Mouse (Mus musculus): Measurements from ENCODE around the gene Kcnh1. TPM values are rescaled to one million over a fixed set of nuclear protein-coding genes. Genes with fewer than 3 reads are reported as not detected.

Kcnh1 gene
- polyA plus RNA-seq, 1 experiment from 2014 or later, result 0.56 TPM

- no peak overlapping the region for H3K4me3 ChIP-seq (replicated peaks; ENCODE audit: low read length)
- no peak overlapping the region for H3K27ac ChIP-seq (ENCODE audit: low read length)
- H3K4me1 ChIP-seq (ENCODE audit: control insufficient read depth, insufficient read depth, low read length), result peaks cover 13% of the 10 kb centered on the region
- H3K9me3 ChIP-seq (replicated peaks; ENCODE audit: control insufficient read depth, low read length), result no peaks in the 10 kb centered on the region
- no peaks in the 10 kb centered on the region for H3K36me3 ChIP-seq (ENCODE audit: control insufficient read depth, insufficient read depth, low read length)
- 57% methylated on average over 1 of the region's 1 CpGs for WGBS
- H3K9ac ChIP-seq (ENCODE audit: low read length), result no peak overlapping the region
- H3K27me3 ChIP-seq (ENCODE audit: control insufficient read depth, insufficient read depth, low read length), result no peaks in the 10 kb centered on the region
- no peak for ATAC-seq (ENCODE audit: insufficient read depth, low FRiP score)
- no peak overlapping the region for H3K4me2 ChIP-seq (ENCODE audit: low read depth, low read length)
These were observed 125.0 kb downstream of the Kcnh1 start for GRCm38 (mm10) chr1:192315392-192316070.

- no peak for ATAC-seq (ENCODE audit: insufficient read depth, low FRiP score)
- 41% methylated on average over 3 of the region's 3 CpGs for WGBS
- H3K4me3 ChIP-seq (replicated peaks; ENCODE audit: low read length), result no peak overlapping the region
- H3K27ac ChIP-seq (ENCODE audit: low read length), result no peak overlapping the region
- no peaks in the 10 kb centered on the region for H3K9me3 ChIP-seq (replicated peaks; ENCODE audit: control insufficient read depth, low read length)
- H3K9ac ChIP-seq (ENCODE audit: low read length), result no peak overlapping the region
- no peaks in the 10 kb centered on the region for H3K36me3 ChIP-seq (ENCODE audit: control insufficient read depth, insufficient read depth, low read length)
- H3K4me2 ChIP-seq (ENCODE audit: low read depth, low read length), result no peak overlapping the region
- no peaks in the 10 kb centered on the region for H3K4me1 ChIP-seq (ENCODE audit: control insufficient read depth, insufficient read depth, low read length)
- H3K27me3 ChIP-seq (ENCODE audit: control insufficient read depth, insufficient read depth, low read length), result no peaks in the 10 kb centered on the region
These were observed 133.6 kb downstream of the Kcnh1 start for GRCm38 (mm10) chr1:192324223-192324622.

GRCm38 (mm10) chr1:192327052-192327451 is 136.5 kb downstream of the Kcnh1 start:
- Histone ChIP-seq H3K36me3 (ENCODE audit: control insufficient read depth, insufficient read depth, low read length) (no peaks in the 10 kb centered on the region), H3K9ac (ENCODE audit: low read length) (no peak overlapping the region), H3K4me3 (replicated peaks; ENCODE audit: low read length) (no peak overlapping the region), H3K27me3 (ENCODE audit: control insufficient read depth, insufficient read depth, low read length) (no peaks in the 10 kb centered on the region), H3K9me3 (replicated peaks; ENCODE audit: control insufficient read depth, low read length) (no peaks in the 10 kb centered on the region), H3K4me2 (ENCODE audit: low read depth, low read length) (no peak overlapping the region), H3K27ac (ENCODE audit: low read length) (no peak overlapping the region), H3K4me1 (ENCODE audit: control insufficient read depth, insufficient read depth, low read length) (no peaks in the 10 kb centered on the region)
- no peak for ATAC-seq (ENCODE audit: insufficient read depth, low FRiP score)
- 82% methylated on average over 8 of the region's 8 CpGs for WGBS

GRCm38 (mm10) chr1:192331207-192331606 is 140.6 kb downstream of the Kcnh1 start:
- no peaks in the 10 kb centered on the region for H3K4me1 ChIP-seq (ENCODE audit: control insufficient read depth, insufficient read depth, low read length)
- no peak overlapping the region for H3K4me2 ChIP-seq (ENCODE audit: low read depth, low read length)
- no peak overlapping the region for H3K27ac ChIP-seq (ENCODE audit: low read length)
- H3K27me3 ChIP-seq (ENCODE audit: control insufficient read depth, insufficient read depth, low read length), result no peaks in the 10 kb centered on the region
- H3K9me3 ChIP-seq (replicated peaks; ENCODE audit: control insufficient read depth, low read length), result no peaks in the 10 kb centered on the region
- no peak overlapping the region for H3K9ac ChIP-seq (ENCODE audit: low read length)
- WGBS, result 73% methylated on average over 6 of the region's 6 CpGs
- no peak overlapping the region for H3K4me3 ChIP-seq (replicated peaks; ENCODE audit: low read length)
- H3K36me3 ChIP-seq (ENCODE audit: control insufficient read depth, insufficient read depth, low read length), result no peaks in the 10 kb centered on the region
- no peak for ATAC-seq (ENCODE audit: insufficient read depth, low FRiP score)

DNA sequence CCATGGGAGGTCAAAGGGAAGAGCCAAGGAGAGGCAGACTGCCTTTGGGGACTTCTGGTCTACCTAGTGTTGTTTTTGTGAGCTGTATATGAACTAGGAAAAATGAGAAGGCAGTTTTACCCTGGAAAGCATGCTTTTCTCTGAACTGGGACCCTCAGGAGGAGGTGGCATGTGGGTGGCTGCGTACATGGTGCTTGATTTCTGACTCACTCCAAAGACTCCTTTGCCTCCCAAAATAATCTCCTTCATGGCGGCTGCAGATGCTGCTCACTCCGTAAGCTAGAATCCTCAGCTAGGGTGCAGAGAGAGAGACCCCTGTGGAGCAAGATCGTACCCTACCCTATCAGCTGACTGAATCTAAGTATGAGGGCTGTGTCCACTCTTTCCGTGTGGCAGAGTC is 145.5 kb downstream of the Kcnh1 start:
- H3K9me3 ChIP-seq (replicated peaks; ENCODE audit: control insufficient read depth, low read length), result no peaks in the 10 kb centered on the region; the same call in 1 of the 2 replicates
- H3K36me3 ChIP-seq (ENCODE audit: control insufficient read depth, insufficient read depth, low read length), result no peaks in the 10 kb centered on the region
- H3K27ac ChIP-seq (ENCODE audit: low read length), result no peak overlapping the region
- no peaks in the 10 kb centered on the region for H3K4me1 ChIP-seq (ENCODE audit: control insufficient read depth, insufficient read depth, low read length)
- no peak overlapping the region for H3K9ac ChIP-seq (ENCODE audit: low read length)
- no peak for ATAC-seq (ENCODE audit: insufficient read depth, low FRiP score)
- no peak overlapping the region for H3K4me2 ChIP-seq (ENCODE audit: low read depth, low read length)
- no peak overlapping the region for H3K4me3 ChIP-seq (replicated peaks; ENCODE audit: low read length)
- H3K27me3 ChIP-seq (ENCODE audit: control insufficient read depth, insufficient read depth, low read length), result no peaks in the 10 kb centered on the region
- 89% methylated on average over 5 of the region's 5 CpGs for WGBS

GRCm38 (mm10) chr1:192339361-192340077 is 148.9 kb downstream of the Kcnh1 start:
- WGBS, result 87% methylated on average over 9 of the region's 9 CpGs
- H3K27me3 ChIP-seq (ENCODE audit: control insufficient read depth, insufficient read depth, low read length), result no peaks in the 10 kb centered on the region

GRCm38 (mm10) chr1:192341774-192342173 is 151.2 kb downstream of the Kcnh1 start:
- 79% methylated on average over 4 of the region's 4 CpGs for WGBS

More at GRCm38 (mm10) chr1:192339361-192340077, 148.9 kb downstream of the Kcnh1 start:
- Histone ChIP-seq H3K4me2 (ENCODE audit: low read depth, low read length) (no peak overlapping the region), H3K4me1 (ENCODE audit: control insufficient read depth, insufficient read depth, low read length) (no peaks in the 10 kb centered on the region), H3K4me3 (replicated peaks; ENCODE audit: low read length) (no peak overlapping the region), H3K27ac (ENCODE audit: low read length) (no peak overlapping the region), H3K9ac (ENCODE audit: low read length) (no peak overlapping the region), H3K9me3 (replicated peaks; ENCODE audit: control insufficient read depth, low read length) (peaks cover 4% of the 10 kb centered on the region; the same call in 1 of the 2 replicates), H3K36me3 (ENCODE audit: control insufficient read depth, insufficient read depth, low read length) (no peaks in the 10 kb centered on the region)
- ATAC-seq (ENCODE audit: insufficient read depth, low FRiP score), result no peak

GRCm38 (mm10) chr1:192343996-192344395 is 153.4 kb downstream of the Kcnh1 start:
- Histone ChIP-seq H3K36me3 (ENCODE audit: control insufficient read depth, insufficient read depth, low read length) (no peaks in the 10 kb centered on the region), H3K27ac (ENCODE audit: low read length) (no peak overlapping the region), H3K4me3 (replicated peaks; ENCODE audit: low read length) (no peak overlapping the region), H3K27me3 (ENCODE audit: control insufficient read depth, insufficient read depth, low read length) (no peaks in the 10 kb centered on the region), H3K4me1 (ENCODE audit: control insufficient read depth, insufficient read depth, low read length) (no peaks in the 10 kb centered on the region), H3K9me3 (replicated peaks; ENCODE audit: control insufficient read depth, low read length) (0 out of 2 replicates have a peak, but pooled peaks cover 4% of the 10 kb centered on the region), H3K4me2 (ENCODE audit: low read depth, low read length) (no peak overlapping the region), H3K9ac (ENCODE audit: low read length) (no peak overlapping the region)
- ATAC-seq (ENCODE audit: insufficient read depth, low FRiP score), result no peak
- WGBS, result 89% methylated on average over 4 of the region's 4 CpGs

More at GRCm38 (mm10) chr1:192341774-192342173, 151.2 kb downstream of the Kcnh1 start:
- H3K36me3 ChIP-seq (ENCODE audit: control insufficient read depth, insufficient read depth, low read length), result no peaks in the 10 kb centered on the region
- no peaks in the 10 kb centered on the region for H3K4me1 ChIP-seq (ENCODE audit: control insufficient read depth, insufficient read depth, low read length)
- H3K27ac ChIP-seq (ENCODE audit: low read length), result no peak overlapping the region
- no peak overlapping the region for H3K4me3 ChIP-seq (replicated peaks; ENCODE audit: low read length)
- no peak overlapping the region for H3K9ac ChIP-seq (ENCODE audit: low read length)
- H3K4me2 ChIP-seq (ENCODE audit: low read depth, low read length), result no peak overlapping the region
- peaks cover 4% of the 10 kb centered on the region; the same call in 1 of the 2 replicates for H3K9me3 ChIP-seq (replicated peaks; ENCODE audit: control insufficient read depth, low read length)
- no peak for ATAC-seq (ENCODE audit: insufficient read depth, low FRiP score)
- no peaks in the 10 kb centered on the region for H3K27me3 ChIP-seq (ENCODE audit: control insufficient read depth, insufficient read depth, low read length)

- Histone ChIP-seq H3K27me3 (ENCODE audit: control insufficient read depth, insufficient read depth, low read length) (no peaks in the 10 kb centered on the region), H3K4me2 (ENCODE audit: low read depth, low read length) (no peak overlapping the region), H3K9ac (ENCODE audit: low read length) (no peak overlapping the region), H3K4me1 (ENCODE audit: control insufficient read depth, insufficient read depth, low read length) (no peaks in the 10 kb centered on the region), H3K9me3 (replicated peaks; ENCODE audit: control insufficient read depth, low read length) (0 out of 2 replicates have a peak, but pooled peaks cover 4% of the 10 kb centered on the region), H3K36me3 (ENCODE audit: control insufficient read depth, insufficient read depth, low read length) (no peaks in the 10 kb centered on the region), H3K4me3 (replicated peaks; ENCODE audit: low read length) (no peak overlapping the region), H3K27ac (ENCODE audit: low read length) (no peak overlapping the region)
- 51% methylated on average over 5 of the region's 5 CpGs for WGBS
- ATAC-seq (ENCODE audit: insufficient read depth, low FRiP score), result no peak
These were observed 156.8 kb downstream of the Kcnh1 start for GRCm38 (mm10) chr1:192347327-192347726.

Data from stomach, embryonic 16.5 days (tissue).